Mouse (Mus musculus) liver, embryonic 14.5 days (tissue): ENCODE measurements around the gene Ss18l1. TPM values are rescaled to one million over a fixed set of nuclear protein-coding genes. Genes with fewer than 3 reads are reported as not detected.

Experiments used
- ATAC-seq: fragments of 200-750 bp; cut with Nextera tagmentation; 2 replicates; pipeline ENCODE4 v1.8.0; 2017; ENCODE audit warnings: moderate number of reproducible peaks, mild to moderate bottlenecking, moderate library complexity; ENCODE audit not compliant: insufficient read depth
- DNase-seq, 3 experiments: peaks; one replicate each; pipeline ENCODE4 v3.0.0-alpha.2; 2012 to 2013; ENCODE audit warnings: low read depth in 3 of 3, low spot score in 3 of 3
- H3K27ac ChIP-seq: fragments of 300-500 bp; sonication (generic); 2 replicates; pipeline ENCODE4 v1.5.1; 2014; ENCODE audit warnings: moderate library complexity, mild to moderate bottlenecking, control low read depth, inconsistent platforms
- H3K27me3 ChIP-seq: fragments of 300-500 bp; sonication (generic); 2 replicates; pipeline ENCODE4 v1.6.1; 2014; ENCODE audit warnings: mild to moderate bottlenecking, low read length, moderate library complexity; ENCODE audit not compliant: control insufficient read depth, insufficient read depth
- H3K36me3 ChIP-seq: fragments of 300-500 bp; sonication (generic); replicated peaks from 2 replicates; pipeline ENCODE4 v1.6.1; 2014; ENCODE audit warnings: low read depth; ENCODE audit not compliant: control insufficient read depth, insufficient read depth
- H3K4me1 ChIP-seq, 2 experiments: fragments of 200-500 bp in 1 of 2; fragments of 300-500 bp in 1 of 2; sonication (generic) in 1 of 2; replicated peaks; 2 replicates each; pipeline ENCODE4 v1.6.1; 2012 to 2014; ENCODE audit warnings: antibody characterized with exemption in 1 of 2, inconsistent platforms in 1 of 2, low read length in 1 of 2; ENCODE audit not compliant: control insufficient read depth in 2 of 2, insufficient read depth in 2 of 2
- H3K4me2 ChIP-seq: fragments of 300-500 bp; sonication (generic); 2 replicates; pipeline ENCODE4 v1.6.1; 2014; ENCODE audit warnings: low read depth, mild to moderate bottlenecking, control low read depth, moderate library complexity
- H3K4me3 ChIP-seq, 2 experiments: fragments of 200-500 bp in 1 of 2; fragments of 300-500 bp in 1 of 2; sonication (generic) in 1 of 2; 2 replicates each; pipeline ENCODE4 v1.5.1; 2012 to 2014; ENCODE audit warnings: low read depth in 2 of 2, low read length in 2 of 2, mild to moderate bottlenecking in 2 of 2, control low read depth in 1 of 2, inconsistent platforms in 1 of 2, moderate library complexity in 1 of 2; ENCODE audit not compliant: insufficient read depth in 1 of 2
- H3K9ac ChIP-seq: fragments of 300-500 bp; sonication (generic); replicated peaks from 2 replicates; pipeline ENCODE4 v1.6.1; 2014; ENCODE audit warnings: mild to moderate bottlenecking, control low read depth, moderate library complexity
- H3K9me3 ChIP-seq: fragments of 300-500 bp; sonication (generic); 2 replicates; pipeline ENCODE4 v1.6.1; 2016; ENCODE audit warnings: low read length, mixed read lengths; ENCODE audit not compliant: control insufficient read depth
- CTCF ChIP-seq: IDR thresholded peaks from 2 replicates; pipeline ENCODE4 v1.5.1; 2016; ENCODE audit warnings: antibody characterized with exemption, low read depth, control low read depth
- EP300 ChIP-seq: IDR thresholded peaks from 2 replicates; pipeline ENCODE4 v1.6.1; 2016; ENCODE audit warnings: antibody characterized with exemption, low read depth
- WGBS: fragments of 180-500 bp; shearing (Covaris S2); extraction: QIAGEN DNeasy Blood & Tissue Kit; methylation state at CpG from one replicate; pipeline ENCODE4 v1.1.7; 2014; ENCODE audit not compliant: insufficient replicate concordance; 5-methylcytosine and 5-hydroxymethylcytosine counted together
- polyA plus RNA-seq, 2 experiments: library from polyadenylated mRNA; depleted of rRNA in 1 of 2; stranded (reverse) in 1 of 2; unstranded in 1 of 2; fragments of >200 nt; fragmentation: Nextera tagmentation in 1 of 2; extraction: Ambion mirVana in 1 of 2; gene quantifications; 2 replicates each; pipeline versions ENCODE4 v1.2.1 to v1.2.3; 2012 to 2014

Gene Ss18l1
- polyA plus RNA-seq, 2 experiments, result 0.37 to 1.3 TPM

DNA sequence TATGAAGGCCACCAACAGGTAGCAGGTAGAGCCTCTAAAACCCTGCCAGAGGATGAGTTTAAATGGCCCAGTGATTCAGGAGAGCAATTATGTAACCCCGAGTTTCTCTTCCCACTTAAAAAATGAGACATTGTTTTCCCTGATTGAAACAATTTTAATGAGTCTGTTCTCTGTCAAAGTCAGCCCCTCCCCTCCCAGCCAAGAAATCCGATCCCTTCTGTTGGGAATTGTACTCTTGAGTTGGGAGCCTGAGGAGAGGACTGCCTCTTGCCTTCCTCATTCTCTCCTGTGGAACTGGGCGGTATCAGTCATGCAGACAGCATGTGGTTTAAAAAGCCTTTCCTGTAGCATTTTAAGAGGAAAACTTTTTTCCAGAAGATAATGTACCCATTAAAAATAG is 42.3 kb downstream of the Ss18l1 start:
- H3K9me3 ChIP-seq, result no peaks in the 10 kb centered on the region
- TF ChIP-seq EP300 (no peak), CTCF (no peak)
- no peak overlapping the region for H3K9ac ChIP-seq
- H3K27ac ChIP-seq, result no peak overlapping the region
- 64% methylated on average over 3 of the region's 3 CpGs for WGBS
- H3K4me1 ChIP-seq, result no peaks in the 10 kb centered on the region
- ATAC-seq (no peak), DNase-seq (no peak)
- H3K36me3 ChIP-seq, result no peaks in the 10 kb centered on the region
- H3K27me3 ChIP-seq, result no peaks in the 10 kb centered on the region
- no peak overlapping the region for H3K4me2 ChIP-seq
- no peak overlapping the region for H3K4me3 ChIP-seq

DNA sequence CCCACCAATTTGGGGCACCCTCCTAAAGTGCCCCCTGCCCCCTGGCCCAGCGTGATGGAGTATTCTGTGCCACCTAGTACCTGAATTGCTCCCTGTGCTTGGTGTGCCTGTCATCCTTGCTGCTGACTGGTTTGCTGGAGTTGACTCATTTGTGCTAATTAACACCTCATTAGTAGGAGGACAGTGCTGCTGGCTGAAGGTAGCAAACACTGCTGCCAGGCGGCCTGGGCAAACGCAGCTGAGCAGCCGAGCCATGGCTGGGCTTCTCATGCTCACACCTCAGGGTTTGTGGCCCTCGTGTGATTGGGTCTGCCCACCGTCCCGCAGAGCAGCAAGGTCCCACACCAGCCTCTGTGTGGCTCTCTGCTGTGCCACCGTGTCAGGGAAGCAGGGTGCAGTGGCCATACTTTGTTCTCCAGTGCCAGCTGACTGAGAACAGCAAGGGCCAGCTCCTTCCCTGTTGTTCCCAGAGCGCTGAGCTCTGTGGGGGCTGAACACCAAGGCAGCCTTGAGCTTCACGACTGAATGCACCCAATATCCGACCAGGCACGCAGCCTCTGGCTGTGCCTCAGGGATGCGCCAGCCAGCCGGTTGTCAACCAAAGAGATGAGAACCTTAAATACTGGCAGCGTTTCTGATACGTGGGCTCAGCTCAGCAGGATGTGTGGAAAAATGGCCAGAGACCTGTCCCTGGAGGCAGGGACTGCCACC is 43.8 kb downstream of the Ss18l1 start:
- ATAC-seq, result no peak
- no peak overlapping the region for H3K9ac ChIP-seq
- H3K36me3 ChIP-seq, result no peaks in the 10 kb centered on the region
- no peak overlapping the region for H3K27ac ChIP-seq
- H3K9me3 ChIP-seq, result no peaks in the 10 kb centered on the region
- H3K4me2 ChIP-seq, result no peak overlapping the region
- no peak overlapping the region for H3K4me3 ChIP-seq
- no peak for DNase-seq
- TF ChIP-seq CTCF (no peak), EP300 (no peak)
- H3K27me3 ChIP-seq, result no peaks in the 10 kb centered on the region
- WGBS, result 68% methylated on average over 16 of the region's 16 CpGs
- H3K4me1 ChIP-seq, result no peaks in the 10 kb centered on the region

DNA sequence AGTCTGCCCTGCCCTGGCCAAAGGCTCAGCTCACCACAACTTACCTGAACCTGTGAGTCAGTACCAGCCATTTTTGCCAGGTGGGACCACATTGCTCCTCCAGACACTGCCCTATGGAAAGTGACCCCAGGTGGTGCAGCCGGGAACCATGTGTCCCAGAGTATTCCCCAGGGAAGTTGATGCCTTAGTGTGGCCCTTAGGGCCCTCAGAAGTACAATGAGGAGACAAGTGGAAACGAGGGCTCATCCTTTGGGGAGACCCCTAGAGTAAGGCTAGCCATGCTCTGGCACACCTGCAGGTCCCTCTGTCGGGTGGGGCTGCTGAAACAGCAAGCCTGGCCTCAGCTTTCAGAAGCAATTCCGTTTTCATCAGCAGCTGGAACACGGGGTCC is 44.3 kb downstream of the Ss18l1 start:
- 63% methylated on average over 5 of the region's 5 CpGs for WGBS
- H3K4me1 ChIP-seq, result no peaks in the 10 kb centered on the region
- no peak overlapping the region for H3K9ac ChIP-seq
- no peak overlapping the region for H3K27ac ChIP-seq
- TF ChIP-seq CTCF, result no peak
- TF ChIP-seq EP300, result no peak
- no peak overlapping the region for H3K4me3 ChIP-seq
- no peaks in the 10 kb centered on the region for H3K9me3 ChIP-seq
- no peaks in the 10 kb centered on the region for H3K36me3 ChIP-seq
- H3K4me2 ChIP-seq, result no peak overlapping the region
- ATAC-seq (no peak), DNase-seq (no peak)
- H3K27me3 ChIP-seq, result no peaks in the 10 kb centered on the region

DNA sequence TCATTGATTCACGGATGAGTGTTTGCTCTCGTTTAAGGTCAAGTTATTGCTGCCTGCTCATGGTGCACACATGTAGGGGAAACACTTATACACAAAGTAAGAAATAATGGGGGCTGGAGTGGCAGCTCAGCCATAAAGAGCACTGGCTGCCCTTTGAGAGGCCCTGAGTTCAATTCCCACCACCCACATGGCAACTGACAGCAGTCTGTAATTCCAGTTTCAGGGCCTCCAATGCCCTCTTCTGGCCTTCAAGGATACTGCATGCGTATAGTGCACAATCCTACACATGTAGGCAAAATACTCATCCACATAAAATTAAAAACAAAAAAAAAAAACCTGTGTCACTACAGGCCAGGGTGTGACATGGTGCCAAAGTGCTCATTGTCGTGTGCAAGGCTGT is 45.2 kb downstream of the Ss18l1 start:
- no peak overlapping the region for H3K27ac ChIP-seq
- H3K4me3 ChIP-seq, result no peak overlapping the region
- no peaks in the 10 kb centered on the region for H3K9me3 ChIP-seq
- no peak for DNase-seq
- no peak overlapping the region for H3K9ac ChIP-seq
- TF ChIP-seq EP300, result no peak
- TF ChIP-seq CTCF, result peak; percentile 41
- H3K4me2 ChIP-seq, result no peak overlapping the region
- 79% methylated on average over 4 of the region's 4 CpGs for WGBS
- no peaks in the 10 kb centered on the region for H3K36me3 ChIP-seq
- no peaks in the 10 kb centered on the region for H3K4me1 ChIP-seq
- no peaks in the 10 kb centered on the region for H3K27me3 ChIP-seq
- ATAC-seq, result no peak

DNA sequence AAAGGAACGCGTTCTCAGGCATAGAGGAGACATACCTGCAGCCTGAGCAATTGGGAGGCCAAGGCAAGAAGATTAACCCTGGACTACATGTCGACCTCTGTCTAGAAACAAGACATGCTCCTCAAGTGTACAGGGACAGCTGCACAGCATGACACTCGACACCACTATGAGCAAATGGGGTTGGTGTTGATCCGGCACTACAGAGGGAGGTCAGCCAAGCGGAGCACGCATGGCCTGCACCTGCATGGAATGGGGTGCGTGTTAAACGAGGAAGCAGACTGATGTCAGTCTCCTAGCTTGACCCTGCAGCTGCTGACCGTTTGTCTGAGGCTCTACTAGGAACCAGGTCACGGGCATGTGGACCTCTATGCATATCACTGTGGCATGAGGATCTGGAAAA is 48.0 kb downstream of the Ss18l1 start:
- no peaks in the 10 kb centered on the region for H3K9me3 ChIP-seq
- no peak overlapping the region for H3K27ac ChIP-seq
- H3K36me3 ChIP-seq, result no peaks in the 10 kb centered on the region
- TF ChIP-seq CTCF (no peak), EP300 (no peak)
- no peak for ATAC-seq
- WGBS, result 56% methylated on average over 11 of the region's 11 CpGs
- no peaks in the 10 kb centered on the region for H3K27me3 ChIP-seq
- no peak overlapping the region for H3K4me3 ChIP-seq
- no peak overlapping the region for H3K9ac ChIP-seq
- DNase-seq, result no peak
- no peaks in the 10 kb centered on the region for H3K4me1 ChIP-seq
- no peak overlapping the region for H3K4me2 ChIP-seq
